Mouse (Mus musculus) adrenal gland, adult 8-10 months (tissue): ENCODE results near the gene Tpm3-rs7. TPM values are rescaled to one million over a fixed set of nuclear protein-coding genes. Genes with fewer than 3 reads are reported as not detected.
"Not testable (repeated sequence)": the region's sequence is repeated elsewhere in the genome, so short reads cannot be mapped to it uniquely, and the experiment has no call there.

Experiments
- DNase-seq: peaks from one replicate; pipeline ENCODE4 v3.0.0; 2022
- total RNA-seq, 4 experiments: library from RNA; stranded (reverse); gene quantifications; 2 replicates each; pipeline ENCODE4 v1.2.4; 2022

Tpm3-rs7 gene
- total RNA-seq = 10 to 100 TPM; 41.1 to 63.2 (median 52.3) TPM

DNA sequence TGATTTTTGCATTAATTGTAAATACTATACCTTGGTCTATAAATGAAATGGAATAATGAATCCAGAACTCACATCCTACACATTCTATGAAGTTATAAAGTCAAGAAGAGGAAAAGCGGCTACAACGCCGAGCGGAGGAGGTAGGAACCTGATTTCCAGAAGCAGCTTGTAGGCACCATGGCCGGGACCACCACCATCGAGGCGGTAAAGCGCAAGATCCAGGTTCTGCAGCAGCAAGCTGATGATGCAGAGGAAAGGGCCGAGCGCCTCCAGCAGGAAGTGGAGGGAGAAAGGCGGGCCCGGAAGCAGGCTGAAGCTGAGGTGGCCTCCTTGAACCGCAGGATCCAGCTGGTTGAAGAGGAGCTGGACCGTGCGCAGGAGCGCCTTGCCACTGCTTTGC lies at the start of gene Tpm3-rs7:
Tpm3-rs7 (plus strand) TSS at position 110 of the 400 bp plus-strand sequence.
- not testable (repeated sequence) for DNase-seq

DNA sequence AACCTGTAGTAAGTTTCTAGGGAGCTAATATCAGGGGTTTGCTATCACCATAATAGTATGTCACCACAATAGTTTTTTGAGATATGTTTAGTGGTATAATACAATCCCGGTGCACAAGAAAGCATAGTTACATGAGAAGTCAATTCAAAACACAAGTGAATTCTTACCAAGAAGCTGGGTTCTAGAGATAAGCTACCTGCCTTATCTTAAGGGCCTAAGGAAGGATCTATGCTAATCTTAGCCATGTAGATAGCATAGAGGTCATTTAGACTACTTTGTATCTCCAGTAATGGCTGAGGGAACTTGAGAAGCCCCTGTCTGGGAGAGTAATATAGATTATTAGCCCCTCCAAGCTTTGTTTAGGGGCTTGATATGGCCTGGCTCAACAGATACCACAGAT lies 2.6 kb downstream of the Tpm3-rs7 start:
- DNase-seq = no peak

DNA sequence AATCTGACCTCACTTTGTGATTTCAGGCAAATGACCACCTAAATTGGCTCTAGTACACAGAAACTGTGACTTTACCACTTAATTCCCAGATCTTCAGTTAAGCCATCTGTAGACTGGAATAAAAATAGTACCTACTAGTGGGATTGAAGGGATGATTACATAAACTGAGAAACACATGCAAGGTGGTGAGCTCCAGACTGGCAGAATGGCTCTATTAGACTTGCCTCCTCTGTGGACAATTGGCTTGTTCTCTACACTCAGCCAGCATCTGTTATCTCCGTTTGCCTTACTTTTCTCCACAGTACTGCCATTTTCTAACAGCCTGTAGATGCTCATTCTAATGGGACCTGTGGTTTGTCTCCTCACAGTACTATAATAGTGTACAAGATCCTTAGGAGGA lies 49.0 kb downstream of the Tpm3-rs7 start:
- no peak for DNase-seq
